Mouse (Mus musculus) left cerebral cortex, adult 11 months (tissue): ENCODE measurements around the gene Emilin3.
A peak's percentile ranks its signal among the peaks of the same experiment; 100 is the strongest.

Source experiments
- DNase-seq: peaks from one replicate; pipeline ENCODE4 v3.0.0; 2022; ENCODE audit warnings: low spot score

Gene Emilin3

GRCm38 (mm10) chr2:160872890-160873382 is 39.2 kb downstream of the Emilin3 start, which contains the start of gene Zhx3:
Zhx3 (minus strand) TSS chr2:160872998.
- peak; percentile 81 for DNase-seq

DNA sequence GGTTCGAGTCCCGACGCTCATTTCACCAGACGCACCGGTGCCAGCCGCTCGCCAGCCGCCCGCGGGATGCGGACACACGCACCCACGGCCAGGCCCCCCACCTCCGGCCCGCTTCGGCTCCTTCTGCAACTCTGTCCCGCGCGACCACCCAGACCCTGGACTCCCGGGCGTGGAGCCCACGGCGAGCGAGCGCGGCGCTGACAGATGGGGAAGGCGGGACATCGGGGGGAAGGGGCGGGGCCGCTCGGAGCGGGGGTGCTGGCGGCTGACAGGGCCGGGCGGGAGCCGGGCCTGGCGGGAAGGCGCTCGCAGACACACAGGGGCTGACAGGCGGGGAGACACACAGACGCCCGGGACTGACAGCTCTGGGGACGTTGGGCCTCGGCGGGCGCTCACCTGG is 39.7 kb downstream of the Emilin3 start:
- peak; percentile 39 for DNase-seq

- DNase-seq, result no peak
Observed at GRCm38 (mm10) chr2:160871310-160871709, 40.8 kb downstream of the Emilin3 start.

- DNase-seq, result no peak
Observed at GRCm38 (mm10) chr2:160869446-160869845, 42.7 kb downstream of the Emilin3 start.

DNA sequence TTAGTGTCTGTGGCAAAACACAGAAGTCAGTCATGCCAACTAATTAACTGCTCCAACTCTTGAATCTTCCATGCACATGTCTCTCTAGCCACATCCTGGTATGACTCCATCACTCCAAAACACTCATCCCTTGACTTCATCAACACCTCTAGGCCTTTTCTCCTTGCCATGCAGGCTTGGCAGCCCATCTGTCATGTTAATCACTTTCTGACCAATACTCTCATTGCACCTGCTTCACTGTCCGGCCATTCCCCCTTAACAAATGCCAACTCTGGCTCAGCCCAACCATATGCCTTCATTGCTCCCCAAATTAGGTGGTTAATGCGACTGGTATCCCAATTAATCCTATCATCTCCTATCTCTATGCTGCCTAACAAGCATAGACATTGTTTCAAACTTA is 46.9 kb downstream of the Emilin3 start:
- no peak for DNase-seq

GRCm38 (mm10) chr2:160864112-160864511 is 48.0 kb downstream of the Emilin3 start:
- no peak for DNase-seq

GRCm38 (mm10) chr2:160860363-160860762 is 51.8 kb downstream of the Emilin3 start:
- no peak for DNase-seq
